Mouse (Mus musculus): Measurements from ENCODE around the gene Lrrc8d.

GRCm38 (mm10) chr5:105789801-105790200, 90.0 kb downstream of the Lrrc8d start:
- TF ChIP-seq POLR2A (IDR thresholded peaks at IDR 0.05; ENCODE audit: low read depth, low read length) (no peak), CTCF (conservative IDR thresholded peaks at IDR 0.05; ENCODE audit: insufficient read depth, insufficient read length, low read depth, low read length) (no peak)
